Mouse (Mus musculus) stomach, embryonic 16.5 days (tissue): Measurements from ENCODE around the gene Lcmt1. TPM values are rescaled to one million over a fixed set of nuclear protein-coding genes. Genes with fewer than 3 reads are reported as not detected.
A peak's percentile ranks its signal among the peaks of the same experiment; 100 is the strongest.

Experiments
- ATAC-seq: fragments of 200-750 bp; cut with Nextera tagmentation; 2 replicates; pipeline ENCODE4 v1.8.0; 2017; ENCODE audit warnings: moderate number of reproducible peaks, moderate TSS enrichment; ENCODE audit not compliant: insufficient read depth, low FRiP score
- H3K27ac ChIP-seq: fragments of 300-500 bp; sonication (generic); 2 replicates; pipeline ENCODE4 v1.5.1; 2014; ENCODE audit warnings: low read length
- H3K27me3 ChIP-seq: fragments of 300-500 bp; sonication (generic); 2 replicates; pipeline ENCODE4 v1.6.1; 2014; ENCODE audit warnings: low read length, control low read depth, mixed read lengths; ENCODE audit not compliant: control insufficient read depth, insufficient read depth
- H3K36me3 ChIP-seq: fragments of 300-500 bp; sonication (generic); 2 replicates; pipeline ENCODE4 v1.6.1; 2014; ENCODE audit warnings: low read length; ENCODE audit not compliant: control insufficient read depth, insufficient read depth
- H3K4me1 ChIP-seq: fragments of 300-500 bp; sonication (generic); 2 replicates; pipeline ENCODE4 v1.6.1; 2014; ENCODE audit warnings: low read length, control low read depth, mixed read lengths; ENCODE audit not compliant: control insufficient read depth, insufficient read depth
- H3K4me2 ChIP-seq: fragments of 300-500 bp; sonication (generic); 2 replicates; pipeline ENCODE4 v1.6.1; 2014; ENCODE audit warnings: low read depth, low read length, mixed read lengths
- H3K4me3 ChIP-seq: fragments of 300-500 bp; sonication (generic); replicated peaks from 2 replicates; pipeline ENCODE4 v1.5.1; 2014; ENCODE audit warnings: mild to moderate bottlenecking, low read length
- H3K9ac ChIP-seq: fragments of 300-500 bp; sonication (generic); 2 replicates; pipeline ENCODE4 v1.6.1; 2014; ENCODE audit warnings: low read length
- H3K9me3 ChIP-seq: fragments of 300-500 bp; sonication (generic); replicated peaks from 2 replicates; pipeline ENCODE4 v1.6.1; 2016; ENCODE audit warnings: low read length, control low read depth; ENCODE audit not compliant: control insufficient read depth
- WGBS: fragments of 180-500 bp; shearing (Covaris S2); extraction: QIAGEN DNeasy Blood & Tissue Kit; methylation state at CpG from one replicate; pipeline ENCODE4 v1.1.7; 2014; 5-methylcytosine and 5-hydroxymethylcytosine counted together
- polyA plus RNA-seq: library from polyadenylated mRNA; unstranded; fragments of >200 nt; fragmentation: Nextera tagmentation; extraction: Ambion mirVana; gene quantifications from 2 replicates; pipeline ENCODE4 v1.2.1, GENCODE M21; 2015

Lcmt1 gene
- polyA plus RNA-seq, 1 experiment from 2014 or later: 40.3 TPM

- H3K36me3 ChIP-seq: no peaks in the 10 kb centered on the region
- no peaks in the 10 kb centered on the region for H3K27me3 ChIP-seq
- no peak for ATAC-seq
- 79% methylated on average over 8 of the region's 8 CpGs for WGBS
- H3K9ac ChIP-seq: no peak overlapping the region
- no peaks in the 10 kb centered on the region for H3K9me3 ChIP-seq
- no peak overlapping the region for H3K4me3 ChIP-seq
- H3K27ac ChIP-seq: no peak overlapping the region
- H3K4me2 ChIP-seq: peak overlapping the region; percentile 11; the same call in 1 of the 2 replicates
- peaks cover 30% of the 10 kb centered on the region for H3K4me1 ChIP-seq
Observed at GRCm38 (mm10) chr7:123366806-123367205, 2.8 kb upstream of the Lcmt1 start.

GRCm38 (mm10) chr7:123367218-123368150, 2.1 kb upstream of the Lcmt1 start:
- ATAC-seq: no peak
- H3K9me3 ChIP-seq: no peaks in the 10 kb centered on the region
- peaks cover 30% of the 10 kb centered on the region for H3K4me1 ChIP-seq
- H3K36me3 ChIP-seq: no peaks in the 10 kb centered on the region
- peak overlapping the region; percentile 62 for H3K4me2 ChIP-seq
- no peak overlapping the region; the same call in 1 of the 2 replicates for H3K9ac ChIP-seq
- no peaks in the 10 kb centered on the region for H3K27me3 ChIP-seq
- H3K4me3 ChIP-seq: peak overlapping the region; percentile 80; the same call in 1 of the 2 replicates
- H3K27ac ChIP-seq: no peak overlapping the region
- WGBS: 63% methylated on average over 16 of the region's 16 CpGs

- Histone ChIP-seq H3K27me3 (no peaks in the 10 kb centered on the region), H3K4me2 (peak overlapping the region; percentile 62), H3K27ac (no peak overlapping the region), H3K4me3 (peak overlapping the region; percentile 80), H3K4me1 (peaks cover 30% of the 10 kb centered on the region), H3K36me3 (no peaks in the 10 kb centered on the region), H3K9me3 (no peaks in the 10 kb centered on the region), H3K9ac (no peak overlapping the region; the same call in 1 of the 2 replicates)
- WGBS: 74% methylated on average over 2 of the region's 2 CpGs
- ATAC-seq: no peak
Observed at GRCm38 (mm10) chr7:123368187-123368586, 1.4 kb upstream of the Lcmt1 start.

- Histone ChIP-seq H3K9ac (peak overlapping the region; percentile 92), H3K4me1 (peaks cover 30% of the 10 kb centered on the region), H3K4me2 (peak overlapping the region; percentile 62), H3K36me3 (no peaks in the 10 kb centered on the region), H3K27ac (peak overlapping the region; percentile 84), H3K27me3 (no peaks in the 10 kb centered on the region), H3K9me3 (no peaks in the 10 kb centered on the region), H3K4me3 (peak overlapping the region; percentile 80)
- peak; percentile 42 for ATAC-seq
- WGBS: 2% methylated on average over 46 of the region's 51 CpGs
Observed at GRCm38 (mm10) chr7:123368778-123369746, 522 bp upstream of the Lcmt1 start.

GRCm38 (mm10) chr7:123370700-123371099, 1.1 kb downstream of the Lcmt1 start:
- peak overlapping the region; percentile 89 for H3K4me2 ChIP-seq
- ATAC-seq: no peak
- H3K27ac ChIP-seq: peak overlapping the region; percentile 84

GRCm38 (mm10) chr7:123371501-123371900, 1.9 kb downstream of the Lcmt1 start:
- H3K9me3 ChIP-seq: no peaks in the 10 kb centered on the region
- H3K36me3 ChIP-seq: no peaks in the 10 kb centered on the region
- peaks cover 24% of the 10 kb centered on the region for H3K4me1 ChIP-seq
- ATAC-seq: no peak
- no peak overlapping the region for H3K4me2 ChIP-seq
- H3K27me3 ChIP-seq: no peaks in the 10 kb centered on the region
- no peak overlapping the region for H3K27ac ChIP-seq
- no peak overlapping the region for H3K4me3 ChIP-seq
- WGBS: 54% methylated on average over 3 of the region's 3 CpGs
- no peak overlapping the region for H3K9ac ChIP-seq

More at GRCm38 (mm10) chr7:123370700-123371099, 1.1 kb downstream of the Lcmt1 start:
- Histone ChIP-seq H3K9ac (peak overlapping the region; percentile 92), H3K36me3 (no peaks in the 10 kb centered on the region), H3K4me3 (peak overlapping the region; percentile 80), H3K9me3 (no peaks in the 10 kb centered on the region), H3K27me3 (no peaks in the 10 kb centered on the region), H3K4me1 (peaks cover 24% of the 10 kb centered on the region)
- WGBS: 54% methylated on average over 9 of the region's 9 CpGs

GRCm38 (mm10) chr7:123377443-123378400, 8.1 kb downstream of the Lcmt1 start:
- Histone ChIP-seq H3K4me1 (peaks cover 12% of the 10 kb centered on the region), H3K27ac (peak overlapping the region; percentile 61), H3K9me3 (no peaks in the 10 kb centered on the region), H3K27me3 (no peaks in the 10 kb centered on the region), H3K36me3 (no peaks in the 10 kb centered on the region), H3K4me2 (peak overlapping the region; percentile 69), H3K9ac (peak overlapping the region; percentile 87), H3K4me3 (peak overlapping the region; percentile 92)
- 4% methylated on average over 41 of the region's 41 CpGs for WGBS
- ATAC-seq: peak; percentile 99
